ENCODE assay signal across 8 mouse cellular contexts in genomic region chr8:85432168-85433016, GRCm38 (mm10). TPM values are rescaled to one million over a fixed set of nuclear protein-coding genes. Genes with fewer than 3 reads are reported as not detected.
DNase-seq lines count a peak whose midpoint lies in the region; ATAC-seq and TF ChIP-seq lines count a peak whose summit lies in the region.

4921524J17Rik (minus strand) TSS chr8:85432833.

- H3K4me3 ChIP-seq in C2C12 (ENCODE audit: insufficient read depth, poor library complexity, severe bottlenecking) = peak within 1 kb of the TSS; percentile 76
- peak within 1 kb of the TSS; percentile 93 for H3K4me3 ChIP-seq in erythroblast, embryonic 14.5 days (replicated peaks)
- H3K4me3 ChIP-seq in heart, embryonic 13.5 days = peak within 1 kb of the TSS; percentile 84
- peak within 1 kb of the TSS; percentile 80 for H3K4me3 ChIP-seq in liver, embryonic 12.5 days
- peak within 1 kb of the TSS; percentile 78 for H3K4me3 ChIP-seq in stomach, embryonic 15.5 days (replicated peaks)

- H3K79me2 ChIP-seq in C2C12 (ENCODE audit: control insufficient read depth, insufficient read depth) = peaks cover 50% of the 10 kb centered on the region

- ATAC-seq in heart, embryonic 13.5 days (ENCODE audit: extremely low read depth, insufficient number of reproducible peaks, low FRiP score, low TSS enrichment) = peak; percentile 100
- ATAC-seq in liver, embryonic 12.5 days = peak; percentile 99
- ATAC-seq in stomach, embryonic 15.5 days (ENCODE audit: insufficient read depth, low FRiP score, low read depth) = peak; percentile 99

- no peaks in the 10 kb centered on the region for H3K36me3 ChIP-seq in C2C12 (ENCODE audit: control insufficient read depth, insufficient read depth)
- H3K36me3 ChIP-seq in erythroblast, embryonic 14.5 days (ENCODE audit: control insufficient read depth) = no peaks in the 10 kb centered on the region
- no peaks in the 10 kb centered on the region for H3K36me3 ChIP-seq in heart, embryonic 13.5 days
- no peaks in the 10 kb centered on the region for H3K36me3 ChIP-seq in liver, embryonic 12.5 days
- no peaks in the 10 kb centered on the region for H3K36me3 ChIP-seq in stomach, embryonic 15.5 days

- no peaks in the 10 kb centered on the region for H3K9me3 ChIP-seq in erythroblast, embryonic 14.5 days (ENCODE audit: control insufficient read depth, low read length)
- no peaks in the 10 kb centered on the region for H3K9me3 ChIP-seq in heart, embryonic 13.5 days
- H3K9me3 ChIP-seq in liver, embryonic 12.5 days (replicated peaks) = no peaks in the 10 kb centered on the region
- H3K9me3 ChIP-seq in stomach, embryonic 15.5 days = no peaks in the 10 kb centered on the region

- peaks cover 51% of the 10 kb centered on the region for H3K4me1 ChIP-seq in erythroblast, embryonic 14.5 days (ENCODE audit: control insufficient read depth)
- H3K4me1 ChIP-seq in heart, embryonic 13.5 days = peaks cover 40% of the 10 kb centered on the region
- peaks cover 66% of the 10 kb centered on the region for H3K4me1 ChIP-seq in liver, embryonic 12.5 days
- peaks cover 9% of the 10 kb centered on the region; the same call in 1 of the 2 replicates for H3K4me1 ChIP-seq in stomach, embryonic 15.5 days

- TF ChIP-seq POLR2A in brain, embryonic 14.5 days (IDR thresholded peaks at IDR 0.05; ENCODE audit: borderline replicate concordance, extremely low read depth, insufficient read depth, insufficient read length, poor library complexity, severe bottlenecking) = peak; percentile 95

- no peak for TF ChIP-seq CTCF in C2C12 (IDR thresholded peaks at IDR 0.05; ENCODE audit: control insufficient read depth, insufficient read depth, insufficient read length)
- no peak for TF ChIP-seq CTCF in brain, embryonic 14.5 days (IDR thresholded peaks at IDR 0.05; ENCODE audit: borderline replicate concordance, extremely low read depth, insufficient read depth, insufficient read length)

- under 1% methylated on average over 82 of the region's 85 CpGs for whole genome bisulfite sequencing in heart, embryonic 13.5 days
- under 1% methylated on average over 83 of the region's 85 CpGs for WGBS in liver, embryonic 12.5 days (ENCODE audit: insufficient replicate concordance)
- under 1% methylated on average over 82 of the region's 85 CpGs for WGBS in stomach, embryonic 15.5 days

- H3K27ac ChIP-seq in heart, embryonic 13.5 days (replicated peaks) = peak within 1 kb of the TSS; percentile 98
- H3K27ac ChIP-seq in liver, embryonic 12.5 days = peak within 1 kb of the TSS; percentile 96
- peak within 1 kb of the TSS; percentile 97 for H3K27ac ChIP-seq in stomach, embryonic 15.5 days

- peaks cover 40% of the 10 kb centered on the region for H3K79me3 ChIP-seq in C2C12 (ENCODE audit: low read depth)

- DNase-seq in brain, embryonic 14.5 days (ENCODE audit: low read depth) = peak; percentile 99
- DNase-seq in kidney, postnatal 10 days = peak; percentile 99
- DNase-seq in natural killer cell, adult 2 months (ENCODE audit: low spot score in 2 of 2) = peak; percentile 90 to 96

- H3K4me2 ChIP-seq in heart, embryonic 13.5 days = peak within 1 kb of the TSS; percentile 90
- peak within 1 kb of the TSS; percentile 66 for H3K4me2 ChIP-seq in liver, embryonic 12.5 days
- peak within 1 kb of the TSS; percentile 59 for H3K4me2 ChIP-seq in stomach, embryonic 15.5 days

- H3K27me3 ChIP-seq in C2C12 (ENCODE audit: control insufficient read depth, insufficient read depth, insufficient read length) = no peaks in the 10 kb centered on the region
- no peaks in the 10 kb centered on the region for H3K27me3 ChIP-seq in erythroblast, embryonic 14.5 days (ENCODE audit: control insufficient read depth)
- H3K27me3 ChIP-seq in heart, embryonic 13.5 days (replicated peaks) = no peaks in the 10 kb centered on the region
- 0 out of 2 replicates have a peak, but pooled peaks cover 3% of the 10 kb centered on the region for H3K27me3 ChIP-seq in liver, embryonic 12.5 days (replicated peaks)
- no peaks in the 10 kb centered on the region for H3K27me3 ChIP-seq in stomach, embryonic 15.5 days (replicated peaks)

- peak within 1 kb of the TSS; percentile 85 for H3ac ChIP-seq in C2C12 (ENCODE audit: control insufficient read depth, insufficient read length, low read depth)

- peak within 1 kb of the TSS; percentile 98 for H3K9ac ChIP-seq in heart, embryonic 13.5 days
- peak within 1 kb of the TSS; percentile 91 for H3K9ac ChIP-seq in liver, embryonic 12.5 days
- peak within 1 kb of the TSS; percentile 80 for H3K9ac ChIP-seq in stomach, embryonic 15.5 days

TF ChIP-seq in C2C12, 6 proteins besides CTCF, POLR2A, EP300 and RAD21:
- TF ChIP-seq MAX (IDR thresholded peaks at IDR 0.05) (no peak), MYOG (IDR thresholded peaks at IDR 0.05; ENCODE audit: control insufficient read depth, extremely low read depth, insufficient read length) (no peak), USF1 (IDR thresholded peaks at IDR 0.05; ENCODE audit: low read depth) (no peak), FOSL1 (IDR thresholded peaks at IDR 0.05; ENCODE audit: insufficient read depth, low read length, poor library complexity, severe bottlenecking) (no peak), MYOD1 (IDR thresholded peaks at IDR 0.05; ENCODE audit: control insufficient read depth, insufficient read length, low read depth) (no peak), CEBPB (IDR thresholded peaks at IDR 0.05; ENCODE audit: low read depth) (no peak)
TF ChIP-seq in C2C12: peak in this region for 0.

RNA-seq across cellular contexts. Expression of gene 4921524J17Rik, which starts in this region (rescaled TPM):
- 5.3 TPM for polyA plus RNA-seq in C2C12 (2012; fragmentation: generic; extraction: Trizol)
- polyA plus RNA-seq in brain, embryonic 14.5 days (2012; rRNA removed) = 18.5 and 21.1 TPM in 2 replicates
- polyA plus RNA-seq in erythroblast, embryonic 14.5 days (2012) = 2.1 and 2.7 TPM in 2 replicates
- polyA plus RNA-seq in heart, embryonic 13.5 days (2015; fragmentation: Nextera tagmentation; extraction: Ambion mirVana) = 52.9 and 62.3 TPM in 2 replicates
- 23.8 and 25.3 TPM in 2 replicates for polyA plus RNA-seq in liver, embryonic 12.5 days (2016; fragmentation: Nextera tagmentation; extraction: Ambion mirVana)
- polyA plus RNA-seq in stomach, embryonic 15.5 days (2015; fragmentation: Nextera tagmentation; extraction: Ambion mirVana) = 37.7 and 38.3 TPM in 2 replicates

Comparison
In these comparisons a context has a peak if more than half of its experiments do, and no peak if none do; other contexts are left out.
1. Peak in every context shown above with its lines: DNase-seq, ATAC-seq, H3K4me3 ChIP-seq and H3K27ac ChIP-seq.